Mouse (Mus musculus) frontal cortex, postnatal 25 days (tissue): ENCODE results near the gene Dnase1l3.

Experiments
- DNase-seq, 2 experiments: peaks; one replicate each; pipeline ENCODE4 v3.0.0; 2022; ENCODE audit warnings: low spot score in 2 of 2

Gene Dnase1l3

DNA sequence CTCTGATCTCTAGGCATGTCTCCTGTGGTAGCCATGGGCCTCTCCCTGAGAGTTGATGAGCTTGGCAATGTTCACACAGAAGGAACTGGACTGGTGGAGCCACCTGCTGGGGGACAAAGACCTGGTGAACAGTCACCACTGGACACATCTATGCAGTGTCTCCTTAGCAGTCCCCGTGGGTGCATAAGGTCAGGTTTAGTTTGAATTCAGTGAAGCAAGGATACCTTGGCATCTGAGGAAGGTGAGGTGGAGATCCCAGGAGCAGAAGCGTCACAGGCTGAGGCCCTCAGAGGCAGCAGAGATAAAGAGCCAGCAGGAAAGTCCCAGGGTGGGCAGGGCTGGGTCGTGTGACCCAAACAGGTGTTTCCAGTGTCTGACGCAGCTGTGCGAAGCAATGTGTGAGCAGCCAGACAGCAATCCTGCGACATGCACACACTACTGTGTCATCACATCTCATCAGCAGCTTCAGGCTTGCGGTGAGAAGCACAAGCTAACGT lies at the start of gene Dnase1l3:
Gene Dnase1l3 (minus strand): TSS at position 303 of the 497 bp plus-strand sequence.
- DNase-seq = no peak

DNA sequence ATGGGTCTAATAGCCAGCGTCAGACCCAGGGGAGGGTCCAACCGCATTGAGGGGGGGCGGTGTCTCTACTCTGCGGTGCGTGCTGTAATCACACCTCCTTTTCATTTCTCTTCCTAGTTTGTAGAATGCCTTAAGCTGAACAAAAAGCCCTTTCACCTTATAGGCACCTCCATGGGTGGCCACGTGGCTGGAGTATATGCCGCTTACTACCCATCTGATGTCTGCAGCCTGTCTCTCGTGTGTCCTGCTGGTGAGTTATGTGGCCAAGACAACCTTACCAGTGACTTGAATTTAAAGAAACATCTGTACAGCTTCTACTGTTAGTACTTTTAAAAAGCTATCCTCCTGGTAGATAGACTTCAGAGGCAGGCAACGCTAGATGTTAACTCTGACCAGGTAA lies 48.2 kb upstream of the Dnase1l3 start:
- no peak for DNase-seq

DNA sequence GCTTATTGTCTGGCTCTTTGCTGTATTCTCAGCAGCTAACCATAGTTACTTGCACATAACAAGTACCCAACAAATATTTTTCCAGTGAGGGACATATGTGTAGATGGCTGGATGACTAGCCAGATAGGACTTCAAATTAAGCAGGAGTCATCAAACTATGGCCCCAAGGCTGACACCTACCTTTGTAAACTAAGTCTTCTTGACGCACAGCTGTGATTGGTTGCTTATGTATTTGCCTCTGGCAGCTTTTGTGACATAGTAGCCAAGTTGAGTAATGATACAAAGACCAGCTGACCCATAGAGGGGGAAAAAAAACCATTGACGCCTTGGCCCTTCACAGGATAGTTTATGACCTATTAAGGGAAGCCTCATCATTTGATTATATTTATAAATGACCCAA lies 47.7 kb upstream of the Dnase1l3 start:
- no peak for DNase-seq

DNA sequence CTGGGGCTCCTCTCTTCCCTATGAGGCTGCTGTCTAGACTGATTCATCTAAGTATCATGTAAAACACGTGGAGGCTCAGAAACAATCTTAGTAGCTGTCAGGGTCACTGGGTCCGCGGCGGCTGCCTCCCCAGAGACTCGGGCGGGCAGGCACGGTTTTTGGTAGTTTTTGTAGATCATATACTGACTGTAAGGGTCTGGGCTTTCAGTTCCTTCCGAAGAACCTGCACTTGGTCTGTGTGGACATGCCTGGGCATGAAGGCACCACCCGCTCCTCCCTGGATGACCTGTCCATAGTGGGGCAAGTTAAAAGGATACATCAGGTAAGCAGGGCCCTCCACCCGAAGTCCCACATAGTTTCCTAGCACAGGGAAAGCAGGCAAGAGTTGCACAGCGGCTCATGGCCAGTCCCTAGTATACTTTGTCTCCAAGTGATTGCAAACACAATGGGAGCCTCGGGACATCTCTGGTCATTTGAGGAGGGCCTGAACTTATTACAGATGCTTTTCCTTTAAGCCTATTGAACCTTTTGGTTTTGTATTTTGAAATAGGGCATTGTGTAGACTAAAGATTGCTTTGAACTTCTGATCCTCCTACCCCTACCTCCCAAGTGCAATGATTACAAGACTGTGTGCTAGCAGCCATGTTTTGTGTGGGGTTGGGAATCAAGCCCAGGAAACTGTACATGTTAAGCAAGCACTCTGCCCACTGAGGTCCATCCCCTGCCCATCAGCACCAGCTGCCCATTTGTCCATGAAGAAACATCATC lies 46.7 kb upstream of the Dnase1l3 start:
- no peak for DNase-seq

DNA sequence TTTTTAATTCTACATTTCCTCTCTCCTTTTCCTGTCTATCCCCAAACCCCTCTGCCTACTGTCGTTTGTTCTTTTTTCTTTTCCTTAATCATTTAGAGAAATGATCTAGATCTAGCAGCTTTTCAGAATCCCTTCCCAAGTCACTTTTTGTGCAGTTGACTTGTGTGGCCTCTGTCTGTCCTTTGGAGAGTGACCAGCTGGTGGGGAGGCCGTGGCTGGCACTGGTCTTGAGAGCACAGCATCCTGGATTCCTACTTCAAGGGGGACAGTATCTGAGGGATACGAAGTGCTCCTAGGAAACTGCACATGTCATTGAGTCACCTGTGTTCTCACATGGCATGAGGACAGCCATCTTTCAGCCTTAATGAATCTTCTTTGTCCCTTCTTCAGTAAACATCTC lies 45.8 kb upstream of the Dnase1l3 start:
- no peak for DNase-seq

DNA sequence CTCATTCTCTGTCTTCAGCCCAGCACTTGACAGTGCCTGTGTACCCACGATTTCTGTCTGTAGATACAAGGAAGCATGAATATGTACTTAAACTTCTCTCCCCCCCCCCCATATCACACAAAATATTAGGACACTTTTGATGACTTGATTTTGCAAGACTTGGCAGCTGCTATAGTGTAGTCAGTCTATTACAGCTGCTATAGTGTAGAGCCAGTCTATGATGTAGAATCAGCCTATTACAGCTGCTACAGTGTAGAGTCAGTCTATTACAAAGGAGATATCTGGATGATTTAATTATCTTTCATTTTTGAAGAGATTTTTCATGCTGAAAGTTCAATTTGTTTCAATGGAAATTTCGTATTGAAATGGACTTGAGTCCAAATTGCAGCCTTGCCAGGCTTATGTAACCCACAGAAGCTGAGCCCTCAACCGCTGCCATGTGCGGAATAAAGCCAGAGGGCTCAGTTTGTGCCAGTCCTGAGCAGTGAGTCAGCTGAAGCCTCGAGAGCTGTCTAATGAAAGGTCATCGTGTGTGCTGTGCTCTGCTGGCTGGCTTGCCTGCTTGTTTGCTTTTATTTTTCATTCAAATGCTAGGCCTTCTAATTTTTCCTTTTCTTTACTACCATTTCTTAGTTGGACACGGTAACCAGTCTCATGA lies 44.5 kb upstream of the Dnase1l3 start:
- no peak for DNase-seq

DNA sequence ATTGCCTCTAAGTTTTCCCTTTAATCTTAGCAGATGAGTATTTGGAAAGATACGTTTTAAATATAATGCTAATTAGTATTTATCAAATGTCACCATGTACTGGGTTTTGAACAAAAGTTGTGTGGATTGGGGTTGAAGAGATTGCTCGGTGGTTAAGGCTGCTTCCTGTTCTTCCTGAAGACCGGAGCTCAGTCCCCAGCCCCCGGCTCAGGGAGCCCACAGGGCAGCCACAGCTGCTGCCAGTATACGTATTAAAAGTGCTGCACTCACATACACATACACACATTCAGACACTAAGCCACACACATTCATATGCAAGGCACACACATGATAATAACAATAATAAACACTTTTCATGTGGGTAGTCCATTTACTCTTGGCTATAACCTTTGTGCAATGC lies 43.8 kb upstream of the Dnase1l3 start:
- no peak for DNase-seq

DNA sequence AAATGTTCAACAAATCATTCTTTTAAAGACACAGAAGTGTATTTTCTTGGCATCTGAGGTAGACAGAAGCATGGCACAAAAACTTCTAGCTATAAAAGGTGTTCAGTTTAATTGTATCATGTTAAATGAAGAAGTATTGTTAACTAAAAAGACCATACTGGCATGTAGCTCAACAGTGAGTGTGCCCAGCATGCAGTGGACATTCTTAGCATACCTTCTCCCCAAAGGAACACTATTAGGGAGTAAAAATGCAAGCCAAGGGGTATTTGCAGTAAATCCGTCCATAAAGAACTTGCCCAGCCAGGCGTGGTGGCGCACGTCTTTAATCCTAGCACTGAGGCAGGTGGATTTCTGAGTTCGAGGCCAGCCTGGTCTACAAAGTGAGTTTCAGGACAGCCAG lies 42.0 kb upstream of the Dnase1l3 start:
- no peak for DNase-seq

DNA sequence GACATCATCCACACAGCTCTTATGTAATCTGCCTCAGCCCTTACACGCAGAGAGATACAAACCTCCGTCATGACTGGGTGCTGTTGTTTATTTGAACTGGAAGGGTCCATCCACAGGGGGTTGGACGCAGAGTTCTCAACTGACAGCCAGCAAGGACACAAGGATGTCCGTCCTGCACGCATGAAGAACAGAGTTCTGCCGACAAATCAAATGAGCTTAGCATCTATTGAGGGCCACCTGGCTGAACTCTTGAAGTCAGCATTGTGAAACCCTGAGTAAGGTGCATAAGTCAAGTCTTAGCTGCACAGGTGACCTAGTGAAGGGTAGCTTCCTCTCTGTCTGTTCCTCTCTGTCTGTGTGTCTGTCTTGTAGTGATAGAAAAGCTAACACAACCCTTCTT lies 41.6 kb upstream of the Dnase1l3 start:
- DNase-seq = no peak

DNA sequence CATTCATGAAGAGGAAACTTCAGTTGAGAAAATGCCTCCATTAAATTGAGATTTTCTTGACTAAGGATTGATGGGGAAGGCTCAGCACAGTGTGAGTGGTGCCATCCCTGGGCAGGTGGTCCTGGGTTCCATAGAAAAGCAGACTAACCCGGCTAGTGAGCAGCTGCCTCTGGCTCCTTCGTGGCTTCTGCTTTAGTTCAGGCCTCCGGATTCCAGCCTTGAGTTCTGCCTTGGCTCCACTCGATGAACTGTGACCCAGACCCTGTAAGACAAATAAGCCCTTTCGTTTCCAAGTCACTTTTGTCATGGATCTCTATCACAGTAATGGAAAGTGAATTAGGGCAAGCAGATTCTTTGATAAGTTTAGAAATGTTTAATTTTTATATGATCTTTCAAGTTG lies 40.2 kb upstream of the Dnase1l3 start:
- no peak for DNase-seq

DNA sequence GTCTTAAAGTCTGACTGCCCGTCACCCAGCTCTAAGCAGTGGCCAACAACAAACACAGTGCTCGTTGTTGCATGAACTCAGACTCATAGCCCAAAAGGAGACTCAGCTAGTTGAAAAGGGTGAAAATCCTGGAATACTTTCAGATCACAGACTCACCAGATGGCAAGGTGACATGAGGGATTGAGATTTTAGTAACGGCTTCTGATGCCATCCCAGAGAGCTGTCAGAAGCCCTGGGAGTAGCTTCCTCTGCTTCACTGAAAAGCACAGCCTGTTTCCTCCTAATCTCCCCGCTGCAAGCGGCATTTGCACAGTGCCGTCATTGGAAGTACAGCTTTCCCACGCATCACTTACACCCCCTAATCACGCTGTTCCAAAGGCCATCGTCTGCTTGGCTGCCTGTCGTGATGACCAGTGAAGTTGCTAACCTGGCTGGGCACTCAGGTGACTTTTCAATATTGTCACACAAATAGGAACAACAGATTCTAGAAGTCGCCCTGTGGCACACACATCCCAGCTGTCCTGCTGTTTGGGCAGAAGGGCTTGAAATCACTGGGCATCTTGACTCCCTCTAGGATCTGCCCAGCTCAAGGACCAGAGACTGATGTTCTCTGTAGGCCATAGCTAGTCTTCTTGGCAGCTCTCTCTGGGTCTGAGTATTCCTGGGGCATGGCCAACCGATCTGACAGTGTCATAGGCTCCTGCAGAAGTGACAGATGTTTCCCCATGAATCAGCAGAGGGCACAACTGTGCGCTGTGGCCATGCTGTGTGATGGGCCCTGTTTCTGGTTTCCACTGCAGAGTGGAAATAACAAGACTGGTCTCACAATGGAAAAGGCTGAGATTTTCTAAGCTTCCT lies 37.9 kb upstream of the Dnase1l3 start:
- DNase-seq = no peak

DNA sequence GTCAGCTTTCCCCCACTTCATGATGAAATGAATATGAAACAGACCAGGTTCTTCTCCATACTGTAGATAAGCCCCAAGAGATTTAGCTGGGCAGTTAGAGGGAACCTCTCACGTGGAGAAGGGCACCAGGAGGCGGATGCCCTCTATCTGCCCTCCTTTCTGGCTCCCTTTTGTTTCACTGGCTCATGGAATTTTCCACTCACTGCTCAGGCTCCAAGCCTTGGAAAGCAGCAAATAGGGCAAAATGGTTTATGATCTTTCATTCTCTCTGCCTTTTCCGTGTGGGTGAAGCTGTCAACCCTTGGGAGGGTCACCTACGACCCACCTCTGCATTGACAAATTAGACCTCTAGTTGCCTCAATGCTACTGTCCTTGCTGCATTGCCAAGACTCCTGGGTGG lies 36.2 kb upstream of the Dnase1l3 start:
- no peak for DNase-seq

DNA sequence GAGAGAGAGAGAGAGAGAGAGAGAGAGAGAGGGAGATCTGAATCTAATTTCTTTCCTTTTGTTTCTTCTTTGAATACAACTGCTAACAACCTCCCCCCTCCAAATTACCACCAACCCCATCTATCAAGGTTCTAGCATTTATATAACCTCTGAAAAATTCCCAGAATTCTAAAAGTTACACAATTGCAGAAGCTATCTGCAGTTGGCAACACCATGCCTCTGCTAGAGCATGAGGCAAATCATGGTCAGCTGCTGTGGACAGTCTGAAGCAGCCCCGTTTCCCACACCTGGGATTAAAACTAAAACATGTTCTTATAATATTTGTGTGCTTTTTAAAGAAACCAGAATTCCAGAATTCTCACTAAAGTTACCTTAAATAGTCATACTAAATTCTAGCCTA lies 35.4 kb upstream of the Dnase1l3 start:
- no peak for DNase-seq

DNA sequence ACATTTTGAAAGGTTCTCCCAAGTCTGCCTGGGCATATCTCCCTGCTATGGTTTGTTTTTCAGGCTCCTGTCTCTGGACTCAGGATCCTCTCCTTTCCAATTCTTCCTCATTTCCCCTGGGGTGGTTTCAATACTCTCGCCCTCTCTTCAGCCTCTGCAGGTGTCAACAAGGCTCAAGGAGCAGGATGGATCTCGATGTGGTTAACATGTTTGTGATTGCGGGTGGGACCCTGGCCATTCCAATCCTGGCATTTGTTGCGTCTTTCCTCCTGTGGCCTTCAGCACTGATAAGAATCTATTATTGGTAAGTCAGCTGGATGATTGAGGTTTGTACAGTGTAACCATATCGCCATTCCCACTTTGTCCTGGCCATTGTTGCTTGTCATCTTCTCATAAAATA lies 33.7 kb upstream of the Dnase1l3 start:
- no peak for DNase-seq

DNA sequence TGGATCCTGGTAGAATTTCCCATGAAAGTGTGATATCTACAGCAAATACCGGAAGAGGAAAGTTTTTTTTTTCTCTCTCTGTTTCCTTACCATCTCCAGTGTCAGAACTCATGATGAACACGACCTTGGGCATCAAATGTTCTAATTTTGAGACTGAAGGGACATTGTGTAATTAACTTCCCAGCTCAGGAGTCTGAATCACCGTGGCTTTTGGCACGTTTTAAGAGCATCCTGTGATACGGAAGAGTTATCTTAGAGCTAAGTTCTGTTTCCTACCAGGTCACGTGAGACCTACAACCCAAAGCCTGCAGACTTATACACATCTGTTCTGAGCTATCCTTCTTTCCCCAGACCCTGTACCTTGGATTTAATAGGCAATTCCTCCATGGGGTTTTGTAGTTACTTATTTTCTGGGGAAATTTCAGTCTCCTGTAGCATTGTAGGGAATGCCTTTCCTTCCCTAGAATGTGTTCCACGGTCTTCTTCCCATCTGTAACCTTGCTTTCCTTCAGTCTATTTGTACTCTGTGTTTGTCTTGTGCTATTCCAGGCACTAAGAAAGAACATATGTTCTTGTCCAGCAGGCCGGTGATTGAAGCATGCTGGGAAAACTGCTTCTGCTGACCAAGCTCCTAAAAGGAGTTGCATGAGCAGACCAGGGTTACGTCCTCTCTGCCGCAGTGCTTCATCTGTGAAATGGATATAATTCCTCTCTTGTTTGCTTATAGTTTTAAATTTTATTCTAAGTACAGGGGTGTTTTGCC lies 32.6 kb upstream of the Dnase1l3 start:
- DNase-seq = no peak

DNA sequence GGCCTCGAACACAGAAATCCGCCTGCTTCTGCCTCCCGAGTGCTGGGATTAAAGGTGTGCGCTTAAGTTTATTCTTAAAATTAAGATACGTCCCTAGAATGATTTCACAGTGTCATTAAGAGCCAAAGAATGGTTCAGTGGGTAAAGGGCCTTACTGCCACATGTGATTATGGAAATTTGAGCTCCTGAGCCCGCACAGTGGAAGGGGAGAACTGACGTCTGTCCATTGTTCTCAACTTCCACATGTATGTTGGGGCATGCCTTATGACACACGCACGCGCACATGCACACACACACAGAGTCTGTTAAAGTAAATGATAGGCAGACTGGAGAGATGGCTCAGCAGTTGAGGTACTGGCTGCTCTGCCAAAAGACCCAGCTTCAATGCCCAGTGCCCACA lies 30.6 kb upstream of the Dnase1l3 start:
- no peak for DNase-seq

DNA sequence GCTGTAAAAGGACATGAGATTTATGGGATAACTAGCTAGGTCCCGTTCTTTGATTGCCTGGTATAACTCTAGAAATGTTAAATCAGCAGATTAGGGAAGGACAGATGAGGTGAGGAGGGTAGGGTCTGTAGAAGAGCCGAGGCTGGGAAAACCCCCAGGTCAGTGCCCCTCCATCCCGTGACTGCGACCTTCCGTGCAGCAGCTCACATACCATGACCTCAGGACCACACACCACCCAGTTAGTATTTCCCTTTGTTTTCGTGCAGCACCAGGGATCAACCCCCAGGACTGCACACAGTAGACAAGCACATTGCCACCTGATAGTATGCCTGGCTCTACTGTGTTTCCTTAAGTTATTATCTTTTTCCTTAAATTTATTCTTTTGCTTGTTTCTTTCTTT lies 30.1 kb upstream of the Dnase1l3 start:
- DNase-seq = no peak

DNA sequence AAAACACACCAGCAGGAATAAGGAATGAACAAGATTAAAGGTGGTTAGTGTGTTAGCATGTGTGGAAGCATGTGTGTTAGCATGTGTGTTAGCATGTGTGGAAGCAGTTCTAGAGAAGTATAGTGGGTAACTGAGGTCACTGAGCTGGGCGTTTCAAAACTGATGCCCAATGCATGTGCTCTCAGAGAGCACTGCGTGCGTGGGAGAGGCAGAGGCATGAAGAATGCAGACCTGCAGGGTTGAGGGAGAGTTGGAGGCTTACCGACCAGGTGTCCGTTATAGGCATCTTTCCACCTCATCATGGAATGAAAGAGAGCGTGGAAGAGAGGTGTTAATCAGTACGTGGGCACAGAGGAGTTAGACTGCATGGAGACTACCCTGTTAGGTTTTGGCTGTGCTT lies 26.2 kb upstream of the Dnase1l3 start:
- no peak for DNase-seq

DNA sequence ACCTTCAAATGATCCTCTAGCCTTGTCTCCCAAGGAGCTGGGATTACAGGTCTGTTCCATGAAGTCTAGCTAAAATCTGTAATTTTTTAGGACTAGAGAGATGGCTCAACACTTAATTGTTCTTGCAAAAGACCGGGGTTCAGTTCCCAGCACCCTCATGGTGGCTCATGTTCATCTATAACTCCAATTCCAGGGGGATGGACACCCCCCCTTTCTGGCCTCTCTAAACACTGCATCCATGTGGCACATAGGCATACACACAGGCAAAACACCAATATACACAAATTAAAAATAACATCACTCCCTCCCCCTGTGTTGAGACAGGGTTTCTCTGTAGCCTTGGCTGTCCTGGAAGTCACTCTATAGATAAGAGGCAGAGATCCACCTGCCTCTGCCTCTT lies 25.6 kb upstream of the Dnase1l3 start:
- DNase-seq = no peak

DNA sequence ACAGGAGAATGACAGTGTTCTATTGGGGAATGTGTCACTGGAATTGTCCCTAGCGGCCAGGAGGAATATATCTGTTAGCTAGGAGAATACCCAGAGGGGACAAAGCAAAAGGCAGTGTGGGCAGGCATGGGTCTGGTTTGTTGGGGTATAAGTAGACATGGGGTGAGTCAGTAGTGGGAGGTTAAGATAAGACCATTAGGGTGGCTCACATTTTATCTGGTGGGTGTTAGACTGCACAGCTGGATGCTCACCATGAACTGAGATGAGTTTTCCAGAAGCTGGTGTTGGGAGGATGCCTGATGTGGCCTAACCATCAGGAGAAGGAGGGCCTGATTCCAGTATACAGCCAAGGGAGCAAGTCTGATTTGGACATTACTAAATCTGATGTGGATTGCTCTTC lies 22.6 kb upstream of the Dnase1l3 start:
- no peak for DNase-seq

DNA sequence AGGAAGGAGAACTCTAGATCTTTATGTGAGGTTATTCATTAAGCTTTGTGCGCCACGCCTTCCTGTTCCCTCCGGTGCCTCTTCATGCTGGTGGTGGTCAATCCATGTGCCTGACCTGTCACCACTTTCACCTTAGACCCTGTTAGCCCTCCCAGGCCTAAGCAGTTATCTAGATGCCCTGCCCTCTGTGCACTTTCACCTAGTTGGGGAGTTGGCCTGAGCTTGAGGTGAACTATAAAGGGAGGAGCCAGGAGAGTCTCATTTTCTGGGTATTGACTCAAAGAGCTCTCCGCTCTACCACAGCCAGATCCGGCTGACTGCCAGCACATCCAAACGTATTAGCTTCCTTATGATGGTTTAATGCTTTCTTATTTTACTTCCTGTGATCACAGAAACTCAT lies 21.9 kb upstream of the Dnase1l3 start:
- DNase-seq = no peak

DNA sequence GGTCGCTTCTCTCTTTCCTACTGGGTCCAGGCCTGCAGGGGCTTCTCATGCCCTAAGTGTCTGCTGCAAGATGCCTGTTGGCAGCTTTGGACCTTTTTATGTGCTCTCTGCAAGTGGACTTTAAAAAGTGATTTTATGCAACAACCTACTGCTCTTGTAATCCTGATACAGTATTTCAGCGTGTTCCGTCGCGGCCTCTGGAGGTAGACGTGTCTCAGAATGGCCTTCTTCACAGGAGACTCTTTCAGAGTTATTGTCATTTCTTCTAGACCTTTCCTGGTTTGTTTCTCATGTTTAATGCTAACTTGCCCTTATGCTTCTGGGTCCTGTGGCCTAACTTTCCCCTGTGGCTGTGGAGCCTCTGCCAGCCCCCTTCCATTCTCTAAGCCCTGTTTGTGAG lies 21.4 kb upstream of the Dnase1l3 start:
- DNase-seq = no peak
